In genomic region chr13:6532683-6533082, GRCm38 (mm10) we compare ENCODE assay signal across 9 mouse cellular contexts. TPM values are rescaled to one million over a fixed set of nuclear protein-coding genes. Genes with fewer than 3 reads are reported as not detected.
DNase-seq lines count a peak whose midpoint lies in the region; ATAC-seq and TF ChIP-seq lines count a peak whose summit lies in the region.
"Had no signal": no experiment of that assay in that cellular context is flagged by ENCODE, and none has a peak within 500 bp of the region (broad histone marks: within the 10 kb centered on the region; RNA-seq: fewer than 3 reads in every experiment).

No protein-coding gene starts in this region.

- H3K9me3 ChIP-seq in kidney, postnatal 0 days (replicated peaks; ENCODE audit: low read length) = no peaks in the 10 kb centered on the region
- H3K9me3 ChIP-seq: heart, embryonic 13.5 days had no signal

- no peaks in the 10 kb centered on the region for H3K27me3 ChIP-seq in kidney, postnatal 0 days (ENCODE audit: insufficient read depth, low read length)
- H3K27me3 ChIP-seq: heart, embryonic 13.5 days had no signal

- ATAC-seq in kidney, postnatal 0 days (replicated peaks; ENCODE audit: low FRiP score, low read depth) = no peak

- no peaks in the 10 kb centered on the region for H3K36me3 ChIP-seq in kidney, postnatal 0 days (ENCODE audit: insufficient read depth, low read length)
- H3K36me3 ChIP-seq: heart, embryonic 13.5 days had no signal

- no peak overlapping the region for H3K9ac ChIP-seq in kidney, postnatal 0 days (ENCODE audit: low read depth, low read length)
- H3K9ac ChIP-seq: heart, embryonic 13.5 days had no signal

- peak; percentile 61 for TF ChIP-seq CTCF in kidney, postnatal 0 days (IDR thresholded peaks at IDR 0.05; ENCODE audit: low read depth)

- no peaks in the 10 kb centered on the region for H3K4me1 ChIP-seq in kidney, postnatal 0 days (replicated peaks; ENCODE audit: insufficient read depth, low read length)
- H3K4me1 ChIP-seq: heart, embryonic 13.5 days had no signal

- peak; percentile 13 for DNase-seq in embryo, embryonic 10 days (ENCODE audit: low spot score)
- no peak for DNase-seq in embryo, embryonic 9.5 days (ENCODE audit: extremely low spot score)
- DNase-seq in thymus, postnatal 25 days = peak; percentile 20
- DNase-seq in thymus, postnatal 0 days (ENCODE audit: low spot score) = no peak
- DNase-seq in kidney, postnatal 0 days (ENCODE audit: low spot score) = no peak
- DNase-seq in thymus, postnatal 36 days = peak; percentile 14 to 23
- no peak for DNase-seq in urinary bladder, postnatal 25 days (ENCODE audit: low spot score)
- DNase-seq in retina, embryonic 14.5 days (ENCODE audit: low spot score) = no peak

- no peak overlapping the region for H3K4me3 ChIP-seq in kidney, postnatal 0 days (replicated peaks; ENCODE audit: low read depth, low read length)
- H3K4me3 ChIP-seq: heart, embryonic 13.5 days had no signal

- H3K4me2 ChIP-seq in kidney, postnatal 0 days (ENCODE audit: low read length) = no peak overlapping the region
- H3K4me2 ChIP-seq: heart, embryonic 13.5 days had no signal

- H3K27ac ChIP-seq in kidney, postnatal 0 days = no peak overlapping the region
- H3K27ac ChIP-seq: heart, embryonic 13.5 days had no signal

- WGBS in kidney, postnatal 0 days = 79% methylated on average over 1 of the region's 1 CpGs

RNA-seq across cellular contexts. Expression of gene Pitrm1, which starts 15.3 kb away (rescaled TPM):
- 48.8 and 62.0 TPM in 2 replicates for polyA plus RNA-seq in thymus, postnatal 0 days (2015; fragmentation: Nextera tagmentation; extraction: Ambion mirVana)
- 60.1 and 60.5 TPM in 2 replicates for polyA plus RNA-seq in kidney, postnatal 0 days (2015; fragmentation: Nextera tagmentation; extraction: Ambion mirVana)

Comparison
In these comparisons a context has a peak if more than half of its experiments do, and no peak if none do; other contexts are left out.
1. DNase-seq: peak in embryo, embryonic 10 days (single experiment), thymus, postnatal 25 days (single experiment) and thymus, postnatal 36 days (2 of 2); none in embryo, embryonic 9.5 days (single experiment), thymus, postnatal 0 days (single experiment), kidney, postnatal 0 days (single experiment), urinary bladder, postnatal 25 days (single experiment) and retina, embryonic 14.5 days (single experiment).